Mouse (Mus musculus): ENCODE data around the gene Tssk4. TPM values are rescaled to one million over a fixed set of nuclear protein-coding genes. Genes with fewer than 3 reads are reported as not detected.

Gene Tssk4
- total RNA-seq, 2 experiments from 2014 or later, result 0.74 to 0.92 TPM

GRCm38 (mm10) chr14:55641291-55641690 is 8.7 kb upstream of the Tssk4 start:
- DNase-seq (ENCODE audit: low spot score in 2 of 2), result no peak
- intact Hi-C loops (cut with DNase I), result no loop called here

- intact Hi-C loops (cut with DNase I), result no loop called here
- DNase-seq (ENCODE audit: low spot score in 2 of 2), result no peak
Observed at GRCm38 (mm10) chr14:55642679-55643059, 7.3 kb upstream of the Tssk4 start.

- DNase-seq (ENCODE audit: low spot score in 2 of 2), result peak; percentile 70 to 81
- intact Hi-C loops (cut with DNase I), result no loop called here
Observed at GRCm38 (mm10) chr14:55643060-55643907, 6.7 kb upstream of the Tssk4 start, which contains the start of gene Tm9sf1. Gene Tm9sf1, minus strand, starts transcription at chr14:55643806.

GRCm38 (mm10) chr14:55644261-55644888 is 5.6 kb upstream of the Tssk4 start:
- no peak for DNase-seq (ENCODE audit: low spot score in 2 of 2)
- intact Hi-C loops (cut with DNase I), result no loop called here

GRCm38 (mm10) chr14:55651528-55651927 is 1.5 kb downstream of the Tssk4 start:
- no peak for DNase-seq (ENCODE audit: low spot score in 2 of 2)
- intact Hi-C loops (cut with DNase I), result no loop called here

DNA sequence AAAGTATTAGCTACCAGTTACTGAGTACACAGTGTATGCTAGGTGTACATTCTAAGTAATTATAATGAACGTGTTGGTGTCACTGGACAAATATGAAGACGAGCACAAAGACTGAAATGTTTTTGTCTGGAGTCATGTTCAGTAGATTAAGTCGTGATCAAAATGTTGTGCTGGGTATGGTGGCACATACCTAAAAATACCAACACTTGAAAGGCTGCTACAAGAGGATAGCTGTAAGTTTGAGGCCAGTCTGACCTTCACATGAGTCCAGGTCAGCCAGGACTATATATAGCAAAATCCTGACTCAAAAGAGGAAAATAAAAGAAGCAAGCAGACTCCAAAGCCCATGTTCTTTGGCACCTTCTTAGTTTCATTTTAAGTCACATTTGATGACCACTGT is 7.0 kb downstream of the Tssk4 start:
- DNase-seq (ENCODE audit: low spot score in 2 of 2), result no peak
- intact Hi-C loops (cut with DNase I), result no loop called here

GRCm38 (mm10) chr14:55658011-55658410 is 8.0 kb downstream of the Tssk4 start:
- intact Hi-C loops (cut with DNase I), result no loop called here
- DNase-seq (ENCODE audit: low spot score in 2 of 2), result no peak

GRCm38 (mm10) chr14:55659960-55660573 is 10.1 kb downstream of the Tssk4 start, which contains the start of gene Mdp1:
Gene Mdp1, minus strand, starts transcription at chr14:55660508.
- peak; percentile 83 to 89 for DNase-seq (ENCODE audit: low spot score in 2 of 2)
- intact Hi-C loops (cut with DNase I), result no loop called here

GRCm38 (mm10) chr14:55660636-55661035 is 10.7 kb downstream of the Tssk4 start:
- no peak for DNase-seq (ENCODE audit: low spot score in 2 of 2)
- intact Hi-C loops (cut with DNase I), result no loop called here

GRCm38 (mm10) chr14:55671486-55671832 is 21.5 kb downstream of the Tssk4 start:
- DNase-seq (ENCODE audit: low spot score in 2 of 2), result peak in 1 of 2 experiments; percentile 69
- intact Hi-C loops (cut with DNase I), result no loop called here

GRCm38 (mm10) chr14:55671833-55672740 is 22.1 kb downstream of the Tssk4 start, which contains the start of the genes Gmpr2 and Nedd8:
Gene Gmpr2, plus strand, starts transcription at chr14:55671941.
Gene Nedd8, minus strand, starts transcription at chr14:55672124.
- intact Hi-C loops (cut with DNase I), result no loop called here
- peak; percentile 93 to 96 for DNase-seq (ENCODE audit: low spot score in 2 of 2)

DNA sequence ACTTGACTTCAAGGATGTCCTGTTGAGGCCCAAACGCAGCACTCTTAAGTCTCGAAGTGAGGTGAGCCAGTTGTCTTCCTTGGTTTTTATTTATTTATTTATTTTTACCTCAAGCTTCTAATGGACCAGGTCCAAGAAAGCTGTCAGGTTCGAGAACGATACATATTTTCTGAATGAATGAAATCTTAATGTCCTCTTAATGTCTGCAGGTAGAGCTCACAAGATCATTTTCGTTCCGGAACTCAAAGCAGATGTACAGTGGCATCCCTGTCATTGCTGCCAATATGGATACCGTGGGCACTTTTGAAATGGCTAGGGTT is 22.7 kb downstream of the Tssk4 start:
- DNase-seq (ENCODE audit: low spot score in 2 of 2), result no peak
- intact Hi-C loops (cut with DNase I), result no loop called here

DNA sequence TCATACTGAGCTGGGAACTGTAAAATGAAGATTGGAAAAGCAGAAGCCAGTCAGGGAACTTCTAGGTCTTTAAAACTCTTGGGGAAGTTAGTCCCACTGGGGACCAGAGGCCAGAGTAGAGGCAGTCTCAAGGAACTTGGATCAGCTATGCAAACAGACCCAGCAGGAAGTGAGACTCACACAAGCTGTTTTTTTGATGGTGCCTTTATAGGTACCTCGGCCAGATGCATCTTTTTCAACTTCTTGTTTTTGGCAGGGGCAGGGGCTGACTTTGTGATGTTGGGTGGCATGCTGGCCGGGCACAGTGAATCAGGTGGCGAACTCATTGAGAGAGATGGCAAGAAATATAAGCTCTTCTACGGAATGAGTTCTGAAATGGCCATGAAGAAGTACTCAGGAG is 27.6 kb downstream of the Tssk4 start:
- no peak for DNase-seq (ENCODE audit: low spot score in 2 of 2)
- intact Hi-C loops (cut with DNase I), result no loop called here

DNA sequence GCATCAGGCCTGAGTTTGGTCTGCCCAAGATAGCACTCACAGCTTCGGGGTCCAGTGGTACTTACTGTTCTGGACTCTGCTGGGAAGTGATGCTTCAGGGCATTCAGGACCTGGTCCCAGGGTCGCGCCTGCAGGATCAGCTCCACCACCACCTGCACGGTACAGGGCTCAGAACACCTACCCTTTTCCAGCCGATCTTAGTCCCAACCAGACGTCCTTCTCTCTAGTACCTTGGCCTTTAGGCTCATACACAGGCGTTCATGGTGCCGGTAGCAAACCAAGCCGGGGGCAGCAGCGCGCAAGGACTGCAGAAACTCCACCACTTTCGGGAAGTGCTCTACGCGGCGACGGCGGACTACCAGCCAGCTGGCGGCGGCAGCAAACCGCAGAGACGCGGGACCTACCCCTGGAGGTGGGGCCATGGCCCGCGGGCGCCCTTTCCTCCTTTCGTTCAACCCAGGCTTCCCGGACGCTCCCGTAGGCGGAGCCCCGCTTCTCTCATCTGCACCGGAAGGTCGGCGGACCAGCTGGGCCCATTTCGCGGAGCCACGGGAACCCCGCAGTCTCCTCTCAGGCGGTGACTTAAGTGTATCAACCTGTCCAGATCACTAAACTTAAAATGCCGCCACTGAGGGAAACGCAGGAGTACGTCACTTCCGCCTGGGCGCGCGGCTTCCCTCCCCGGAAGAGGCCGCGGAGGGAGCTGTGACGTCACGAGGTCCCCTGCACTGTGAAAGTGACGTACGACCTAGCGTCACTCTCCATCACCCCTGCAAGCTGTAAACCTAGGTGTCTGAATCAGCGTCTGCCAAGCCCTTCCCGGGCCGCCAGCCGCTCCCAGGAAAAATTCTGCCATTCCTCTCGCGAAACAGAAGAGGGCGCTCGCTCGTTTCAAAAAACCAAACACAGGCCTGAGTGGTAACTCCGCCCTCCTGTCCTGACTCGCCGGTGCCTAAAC is 31.5 kb downstream of the Tssk4 start, which contains the start of gene Tinf2:
Gene Tinf2 (minus strand): TSS at position 661 of the 958 bp plus-strand sequence.
- DNase-seq (ENCODE audit: low spot score in 2 of 2), result peak; percentile 97
- intact Hi-C loops (cut with DNase I), result loop anchor here (1.0 to 10.0 kb wide), 2 partner anchors 62 to 233 kb away; no protein-coding TSS in a partner anchor

DNA sequence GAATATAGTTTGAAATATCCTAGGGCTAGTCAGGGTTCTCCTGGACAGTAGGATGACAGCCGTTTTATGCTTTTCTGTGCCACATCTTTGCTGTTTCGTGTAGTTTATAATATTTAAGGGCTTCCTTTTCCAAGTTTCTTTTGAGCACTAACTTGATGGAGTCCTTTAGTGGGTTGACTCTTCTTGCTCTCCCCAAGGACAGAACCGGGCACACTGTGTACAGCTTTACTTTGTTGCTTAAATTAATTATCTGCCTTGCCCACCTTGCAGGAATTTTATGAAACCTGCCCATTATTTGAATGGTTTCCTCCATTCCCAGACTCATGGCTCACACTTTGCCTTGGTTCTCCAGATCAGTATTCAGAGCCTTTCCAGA is 32.1 kb downstream of the Tssk4 start:
- no peak for DNase-seq (ENCODE audit: low spot score in 2 of 2)

GRCm38 (mm10) chr14:55689433-55689832 is 39.4 kb downstream of the Tssk4 start:
- no peak for DNase-seq (ENCODE audit: low spot score in 2 of 2)
- intact Hi-C loops (cut with DNase I), result loop anchor here (10.0 kb wide), 1 partner anchor 225 kb away; no protein-coding TSS in a partner anchor

More for the DNA sequence above, 32.1 kb downstream of the Tssk4 start:
- intact Hi-C loops (cut with DNase I), result loop anchor here (1.0 to 10.0 kb wide), 2 partner anchors 61 to 233 kb away; no protein-coding TSS in a partner anchor

DNA sequence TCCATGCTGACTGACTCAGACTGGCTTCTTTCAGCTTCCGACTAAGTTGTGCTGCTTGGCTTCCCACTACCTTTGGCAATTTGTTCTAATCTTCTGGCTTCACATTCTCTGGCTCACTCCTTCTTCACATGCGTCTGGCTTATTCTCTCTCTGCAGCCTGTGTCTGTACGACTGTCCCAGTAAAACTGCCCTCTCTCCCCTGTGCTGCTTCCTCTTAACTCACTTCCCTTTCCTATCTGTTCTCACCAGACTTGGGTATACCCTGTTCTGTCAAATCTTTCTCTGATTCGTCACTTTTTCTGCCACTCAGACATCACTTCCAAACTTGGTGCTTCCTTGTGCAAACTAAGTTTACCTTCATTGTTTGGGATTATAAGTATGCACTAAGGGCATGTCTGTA is 47.2 kb downstream of the Tssk4 start:
- no peak for DNase-seq (ENCODE audit: low spot score in 2 of 2)
- intact Hi-C loops (cut with DNase I), result no loop called here

- intact Hi-C loops (cut with DNase I), result no loop called here
Observed at GRCm38 (mm10) chr14:55701131-55701530, 51.1 kb downstream of the Tssk4 start.

More at GRCm38 (mm10) chr14:55701131-55701530, 51.1 kb downstream of the Tssk4 start:
- no peak for DNase-seq (ENCODE audit: low spot score in 2 of 2)

Data from left cerebral cortex, postnatal 14 days (tissue).